Mouse (Mus musculus) stomach, postnatal 0 days (tissue): Measurements from ENCODE around the gene Rptor.

ENCODE experiments used
- CTCF ChIP-seq: IDR thresholded peaks from 2 replicates; pipeline ENCODE4 v1.5.1; 2016; ENCODE audit warnings: antibody characterized with exemption, low read depth, mild to moderate bottlenecking, moderate library complexity
- EP300 ChIP-seq: optimal IDR thresholded peaks from 2 replicates; pipeline ENCODE3; 2016; ENCODE audit warnings: antibody characterized with exemption

GRCm38 (mm10) chr11:119875685-119876084, 273.0 kb downstream of the Rptor start:
- no peak for TF ChIP-seq CTCF
- TF ChIP-seq EP300 = no peak
